Mouse (Mus musculus) 3134 (cell line): ENCODE results near the gene Col4a1.

ENCODE experiments used
- DNase-seq: peaks from one replicate; pipeline ENCODE4 v3.0.0-alpha.2; 2011; ENCODE audit warnings: low spot score; ENCODE audit not compliant: insufficient read length; ENCODE audit errors: extremely low read depth

The Col4a1 gene

DNA sequence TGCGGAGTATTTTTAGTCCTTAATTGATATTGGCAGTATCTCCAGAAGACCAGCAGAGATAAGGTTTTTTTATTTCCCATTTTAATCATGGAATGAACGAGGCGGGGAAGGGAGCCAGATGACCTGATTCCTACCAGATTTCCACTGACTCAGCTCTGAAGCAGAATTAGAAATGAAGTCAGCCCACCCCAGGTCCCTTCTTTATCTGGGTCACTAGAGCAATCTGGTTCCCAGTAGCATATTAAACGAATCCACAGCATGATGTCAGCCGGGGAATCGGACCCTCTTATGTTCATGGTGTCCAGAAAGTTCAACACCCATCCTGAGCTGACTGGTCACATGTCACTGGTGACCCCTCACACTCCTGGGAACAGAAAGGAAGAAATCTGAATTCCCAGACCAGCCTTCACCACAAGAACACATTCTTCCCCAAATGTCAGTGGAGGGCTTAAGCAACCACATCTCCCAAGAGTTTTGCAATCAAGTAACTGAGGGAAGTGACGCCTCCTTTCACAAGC lies 63.0 kb downstream of the Col4a1 start:
- DNase-seq, result no peak

- DNase-seq, result no peak
Observed at GRCm38 (mm10) chr8:11248712-11249111, 63.9 kb downstream of the Col4a1 start.

- no peak for DNase-seq
Observed at GRCm38 (mm10) chr8:11241488-11241887, 71.1 kb downstream of the Col4a1 start.

DNA sequence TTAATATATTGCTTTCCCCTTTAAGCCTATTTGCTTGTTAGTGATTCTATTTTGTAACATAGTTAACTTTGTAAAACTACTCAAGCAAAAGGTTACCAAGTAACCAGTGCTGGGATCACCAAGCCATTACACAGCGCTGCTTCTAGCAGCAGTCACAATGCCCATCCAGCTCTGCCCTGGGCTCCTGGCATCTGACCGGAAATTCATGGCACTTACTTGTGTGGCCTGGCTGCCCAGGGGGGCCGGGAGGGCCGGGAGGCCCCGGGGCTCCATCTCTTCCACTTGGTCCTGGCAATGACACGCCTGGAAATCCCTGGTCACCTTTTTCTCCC lies 77.8 kb downstream of the Col4a1 start:
- DNase-seq, result no peak

DNA sequence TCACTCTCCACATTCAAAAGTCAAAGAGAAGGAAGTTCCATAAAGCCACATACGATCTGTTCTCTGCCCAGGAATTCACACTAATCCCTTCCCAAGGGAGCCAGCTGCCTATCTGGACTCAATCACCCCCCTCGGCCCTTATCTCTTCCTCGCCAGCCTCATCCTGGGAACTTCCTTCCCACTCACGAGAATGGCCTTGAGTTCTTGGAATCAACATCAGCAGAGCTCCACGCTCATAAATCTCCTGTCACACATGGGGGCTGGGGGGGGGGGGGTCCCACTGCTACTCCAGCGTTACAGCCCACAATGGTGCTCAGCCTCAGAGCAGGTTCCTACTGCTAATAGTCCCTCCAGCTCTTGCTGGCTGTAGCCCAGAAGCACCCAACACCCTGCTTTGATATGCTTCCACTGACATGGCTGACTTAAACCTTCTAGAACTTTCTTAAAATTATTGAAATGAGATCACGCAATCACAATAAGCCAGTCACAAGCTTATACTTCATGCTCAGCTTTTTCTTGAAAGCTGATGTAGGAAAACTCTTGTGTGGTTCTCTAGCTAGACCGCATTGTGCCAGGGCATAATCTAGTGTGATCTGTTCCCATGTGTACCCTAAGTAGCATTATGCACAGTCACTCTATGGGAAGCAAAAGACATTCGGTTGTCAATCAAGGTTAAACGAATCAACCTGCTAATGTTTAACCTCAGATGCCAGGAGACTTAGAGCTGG lies 78.3 kb downstream of the Col4a1 start:
- no peak for DNase-seq

- DNase-seq, result no peak
Observed at GRCm38 (mm10) chr8:11233009-11233408, 79.6 kb downstream of the Col4a1 start.

DNA sequence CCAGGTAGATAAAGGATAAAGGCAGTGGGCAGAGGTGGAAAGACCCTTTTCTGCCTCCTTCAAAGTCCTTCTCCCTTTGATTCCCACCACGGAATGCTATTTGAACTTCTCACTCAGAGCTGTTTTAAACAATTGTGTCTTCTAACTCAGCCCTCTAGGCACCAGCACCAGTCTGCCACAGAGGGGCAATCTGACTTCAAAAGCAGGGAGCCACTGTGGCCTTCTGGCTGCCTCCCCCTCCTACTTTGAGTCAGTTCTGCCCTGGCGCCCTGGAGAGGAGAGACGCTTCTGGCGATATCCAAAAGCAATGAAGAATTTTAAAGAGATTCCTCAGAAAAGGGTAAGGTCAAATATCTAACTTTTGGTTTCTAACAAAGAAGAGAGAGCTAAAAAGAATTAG lies 82.3 kb downstream of the Col4a1 start:
- no peak for DNase-seq

DNA sequence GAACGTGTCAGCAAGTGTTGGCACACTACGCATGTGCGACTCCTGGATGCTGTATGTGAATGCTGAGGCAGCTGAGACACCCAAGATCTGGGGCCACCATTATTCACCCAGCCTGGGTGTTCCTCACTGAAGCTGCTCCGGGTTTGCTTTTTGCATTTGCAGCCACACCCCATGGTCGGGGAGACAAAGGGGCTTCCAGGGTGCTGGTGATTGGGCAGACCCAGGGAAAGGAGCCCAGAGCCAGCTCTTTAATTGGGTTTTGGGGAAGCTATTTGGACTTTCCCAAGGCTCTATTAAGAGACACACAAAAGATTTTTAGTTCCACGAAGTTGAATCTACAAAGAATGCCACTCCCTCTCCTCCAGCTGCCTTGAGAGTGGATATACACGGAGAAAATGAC lies 85.2 kb downstream of the Col4a1 start:
- DNase-seq, result no peak

DNA sequence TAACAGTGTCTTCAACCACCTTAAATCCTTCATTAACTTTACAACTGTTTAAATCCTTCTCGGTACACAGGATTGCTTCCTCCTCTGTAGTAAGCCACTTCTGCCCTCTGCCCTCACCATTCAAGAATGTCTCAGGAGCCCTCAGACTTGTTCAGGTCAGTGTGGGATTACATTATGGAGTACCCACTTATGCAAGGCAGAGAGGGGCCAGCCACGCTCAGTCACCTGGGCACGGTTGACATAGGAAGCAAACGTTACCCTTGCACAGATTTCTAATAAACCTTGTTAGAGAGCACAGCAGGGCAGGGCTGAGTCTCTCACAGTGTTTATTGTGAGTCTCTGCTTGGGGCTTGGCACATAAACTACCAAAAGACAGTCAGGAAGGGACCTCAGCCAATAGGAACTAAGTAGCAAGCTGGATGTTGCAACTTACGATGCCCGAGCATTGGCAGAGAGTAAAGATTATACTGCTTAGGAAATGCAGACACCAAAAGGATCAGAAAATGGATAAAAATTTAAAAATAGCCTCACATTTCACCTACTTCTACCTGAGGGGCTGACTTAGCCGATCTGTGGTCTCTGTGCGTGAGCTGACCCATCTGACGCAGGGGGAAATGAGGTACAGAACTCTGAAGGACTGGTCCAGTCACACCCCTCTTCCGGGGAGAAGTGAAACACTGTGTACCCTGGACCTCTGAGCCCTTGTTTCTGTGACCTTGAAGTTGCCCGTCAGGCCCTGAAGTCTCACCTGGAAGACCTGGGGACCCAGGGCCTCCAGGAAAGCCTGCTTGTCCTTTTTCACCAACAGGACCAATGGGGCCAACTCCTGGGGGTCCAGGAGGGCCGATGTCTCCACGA lies 86.8 kb downstream of the Col4a1 start:
- no peak for DNase-seq

DNA sequence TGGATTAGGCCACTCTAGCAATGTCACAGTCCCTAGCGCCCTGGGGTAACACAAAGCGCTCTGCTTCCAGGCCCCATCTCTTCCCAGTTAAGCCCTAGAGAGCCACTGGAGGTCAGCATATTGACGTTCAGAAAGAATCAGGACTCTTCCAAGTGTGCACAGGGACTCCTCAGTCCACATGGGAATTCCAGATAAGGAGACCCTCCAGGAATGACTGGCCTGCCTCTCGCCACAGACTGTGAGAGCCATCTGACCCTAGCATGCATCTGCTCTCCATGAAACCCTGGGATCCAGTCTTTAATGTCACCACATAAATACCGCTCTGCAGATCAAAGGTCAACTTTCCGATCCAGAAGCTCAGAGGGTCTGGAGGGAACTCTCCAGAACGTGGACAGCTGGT lies 88.4 kb downstream of the Col4a1 start:
- DNase-seq, result no peak

- DNase-seq, result no peak
Observed at GRCm38 (mm10) chr8:11221353-11221752, 91.3 kb downstream of the Col4a1 start.

- DNase-seq, result no peak
Observed at GRCm38 (mm10) chr8:11219282-11219681, 93.3 kb downstream of the Col4a1 start.

DNA sequence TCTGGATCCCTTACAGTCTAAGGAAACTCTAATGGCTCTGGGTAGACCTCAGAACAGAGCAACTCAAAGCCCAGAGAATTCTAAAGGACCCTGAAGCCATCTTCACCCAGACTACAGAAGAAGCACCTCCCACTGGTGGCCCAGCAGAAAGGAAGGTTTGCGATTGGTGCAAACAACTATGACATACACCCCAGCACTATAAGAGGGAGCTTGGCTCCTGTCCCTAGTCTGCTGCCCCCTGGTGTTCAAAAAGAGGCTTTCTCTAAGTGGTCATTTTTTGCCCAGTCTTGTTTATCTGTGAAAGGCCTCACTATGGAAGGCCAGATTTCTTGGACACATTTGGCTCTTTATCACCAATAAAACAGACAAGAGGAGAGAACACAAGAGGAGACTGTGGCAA lies 97.4 kb downstream of the Col4a1 start:
- DNase-seq, result peak; percentile 32

- DNase-seq, result no peak
Observed at GRCm38 (mm10) chr8:11206509-11206908, 106.1 kb downstream of the Col4a1 start.

- no peak for DNase-seq
Observed at GRCm38 (mm10) chr8:11205532-11205931, 107.1 kb downstream of the Col4a1 start.

DNA sequence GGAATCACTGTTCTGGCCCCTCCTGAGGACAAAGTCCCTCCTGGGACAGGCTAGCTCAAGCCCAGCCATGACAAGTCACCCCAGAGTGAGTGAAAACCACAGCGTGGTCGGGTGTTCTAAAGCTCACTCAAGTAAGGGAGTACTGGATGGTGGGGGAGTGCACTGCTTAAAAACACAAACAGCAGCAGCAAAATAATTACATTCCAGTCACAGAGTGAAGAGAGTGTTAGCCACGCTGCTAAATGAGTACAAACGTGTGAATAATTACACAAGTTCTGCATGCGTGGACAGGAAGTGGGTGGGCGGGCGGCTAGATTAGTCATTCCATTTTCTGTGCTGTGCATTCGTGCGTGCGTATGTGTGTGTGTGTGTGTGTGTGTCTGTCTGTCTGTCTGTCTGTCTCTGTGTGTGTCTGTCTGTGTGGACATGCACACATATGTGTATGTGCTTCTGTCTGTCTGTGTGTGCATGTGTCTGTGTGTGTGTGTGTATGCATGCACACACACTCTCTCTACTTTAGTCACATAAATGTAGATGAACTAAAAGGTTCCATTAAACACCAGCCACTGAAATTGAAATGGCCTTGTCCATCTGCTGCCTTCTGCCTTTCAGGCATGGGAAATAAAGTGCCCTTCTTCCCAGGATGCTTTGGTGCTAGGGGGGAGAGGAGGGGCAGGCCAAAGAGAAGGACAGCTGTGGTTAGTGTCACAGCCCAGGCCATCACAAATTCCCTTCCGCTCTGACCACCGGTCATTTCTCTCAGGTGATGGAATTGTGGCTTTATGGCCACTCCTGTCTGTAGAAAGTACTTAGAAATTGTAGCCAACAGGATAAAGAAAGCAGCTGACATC lies 109.1 kb downstream of the Col4a1 start:
- DNase-seq, result no peak

DNA sequence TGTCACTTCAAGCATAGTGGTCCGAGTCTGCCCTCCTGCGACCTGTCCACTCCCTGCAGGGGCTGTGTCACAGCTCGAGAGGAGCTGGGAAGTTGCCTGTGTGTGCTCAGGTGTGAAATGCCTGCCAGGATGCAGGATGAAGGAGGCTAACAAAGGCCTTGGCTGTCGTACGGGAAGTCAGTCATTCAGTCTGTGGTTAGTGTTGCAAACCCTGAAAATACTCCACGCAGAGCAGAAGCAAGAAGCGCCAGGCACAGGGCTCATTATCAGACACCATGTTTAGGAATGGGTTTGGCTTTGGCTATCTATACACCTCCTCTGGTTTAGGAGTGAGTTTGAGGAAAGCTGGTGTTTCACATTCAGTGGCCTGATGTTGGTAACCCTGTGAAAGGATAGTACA lies 114.0 kb downstream of the Col4a1 start:
- DNase-seq, result no peak

GRCm38 (mm10) chr8:11197988-11198387 lies 114.6 kb downstream of the Col4a1 start:
- DNase-seq, result no peak

DNA sequence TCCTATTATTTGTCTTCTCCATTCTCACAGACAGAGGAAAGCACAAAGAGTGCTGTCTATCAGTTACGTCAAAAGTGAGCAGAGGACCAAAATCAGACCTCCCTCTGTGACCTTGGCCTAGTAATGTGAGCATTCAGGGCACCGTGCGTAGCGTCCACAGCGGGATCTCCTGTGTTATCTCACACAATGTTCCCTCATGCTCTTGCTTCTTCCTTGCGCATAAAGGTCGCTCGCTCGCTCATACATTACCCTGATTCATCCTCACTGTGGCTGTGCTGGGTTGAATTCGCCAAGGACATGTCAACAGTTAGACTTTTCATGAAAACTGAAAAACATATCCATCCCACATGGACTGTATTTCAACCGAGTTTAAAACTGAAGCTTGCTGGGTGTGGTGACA lies 115.4 kb downstream of the Col4a1 start:
- no peak for DNase-seq

- DNase-seq, result no peak
Observed at GRCm38 (mm10) chr8:11192719-11193324, 119.8 kb downstream of the Col4a1 start.
